Mouse (Mus musculus) granulocyte monocyte progenitor cell, adult 5-6 weeks (primary cell): Measurements from ENCODE around the gene Tenm2. TPM values are rescaled to one million over a fixed set of nuclear protein-coding genes. Genes with fewer than 3 reads are reported as not detected.

Experiments
- ATAC-seq: replicated peaks from 2 replicates; pipeline ENCODE4 v1.8.0; 2016; ENCODE audit warnings: mild to moderate bottlenecking, moderate TSS enrichment, inconsistent platforms; ENCODE audit not compliant: poor library complexity, severe bottlenecking
- total RNA-seq, 2 experiments: library from RNA; stranded (forward) in 1 of 2; stranded (reverse) in 1 of 2; fragments of 200-712, 200-1000 nt in 1 of 2; fragments of >200 nt in 1 of 2; fragmentation: Nextera tagmentation in 1 of 2; gene quantifications; 2 replicates each; pipeline ENCODE4 v1.2.3; 2014 to 2017

Gene Tenm2
- total RNA-seq (2014; fragmentation: Nextera tagmentation) = not detected in 2 replicates
- not detected in 2 replicates for total RNA-seq (2017)

- ATAC-seq = peak; percentile 30
Observed at GRCm38 (mm10) chr11:37235914-37236600, at the start of gene Tenm2. Tenm2 (minus strand) TSS chr11:37235964.

- no peak for ATAC-seq
Observed at GRCm38 (mm10) chr11:37285186-37285585, 49.4 kb upstream of the Tenm2 start.

DNA sequence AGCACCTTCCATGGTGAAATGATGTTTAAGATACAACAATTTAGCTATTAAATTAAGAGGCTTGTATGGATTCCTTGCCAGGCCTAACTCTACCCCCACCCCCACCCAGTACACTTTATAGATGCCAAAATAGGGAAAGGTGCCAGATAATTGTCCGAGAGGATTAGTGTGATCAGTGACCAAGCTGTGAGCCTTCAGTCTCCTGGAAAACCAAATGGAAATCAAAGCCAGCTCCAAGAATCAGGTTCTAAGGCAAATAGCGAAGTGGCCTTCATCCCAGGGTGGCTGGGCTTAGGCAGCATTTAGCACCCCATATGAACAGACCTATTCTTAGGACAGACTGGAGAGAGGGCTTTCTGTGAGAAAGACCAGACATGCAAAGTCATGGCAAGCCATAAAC, 13.0 kb upstream of the Tenm2 start:
- ATAC-seq = no peak

DNA sequence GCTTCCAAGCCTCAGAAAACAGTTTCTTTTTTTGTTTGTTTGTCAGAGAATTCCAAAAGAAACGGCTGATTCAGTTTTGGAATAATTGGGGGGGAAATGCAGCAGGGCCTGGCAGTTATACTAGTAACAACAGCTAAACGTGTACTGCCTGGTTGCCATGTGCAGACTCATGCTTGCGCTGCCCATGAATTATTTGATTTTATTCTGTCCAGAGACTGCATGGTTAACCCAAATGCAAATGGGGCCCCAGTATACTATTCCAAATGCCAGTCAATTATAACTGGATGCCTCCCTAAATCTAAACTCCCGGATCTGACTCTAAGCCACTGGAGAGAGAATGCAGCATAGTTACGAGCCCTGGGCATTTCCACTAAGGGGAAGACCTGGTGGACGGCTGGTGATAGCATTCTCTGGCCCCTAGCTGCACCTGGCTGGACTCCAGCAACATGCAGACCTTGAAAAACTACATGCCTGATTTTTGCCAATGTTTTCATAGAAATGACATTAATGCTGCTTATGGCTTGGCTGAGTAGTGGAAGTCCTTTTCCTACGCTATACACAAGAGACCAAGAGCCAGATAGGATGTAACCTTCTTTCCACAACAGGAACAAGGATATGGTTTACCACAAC, 1.4 kb upstream of the Tenm2 start:
- no peak for ATAC-seq

- no peak for ATAC-seq
Observed at GRCm38 (mm10) chr11:37236601-37237083, 878 bp upstream of the Tenm2 start.

GRCm38 (mm10) chr11:37235021-37235795, 556 bp downstream of the Tenm2 start:
- ATAC-seq = no peak

- no peak for ATAC-seq
Observed at GRCm38 (mm10) chr11:37227404-37227803, 8.4 kb downstream of the Tenm2 start.

DNA sequence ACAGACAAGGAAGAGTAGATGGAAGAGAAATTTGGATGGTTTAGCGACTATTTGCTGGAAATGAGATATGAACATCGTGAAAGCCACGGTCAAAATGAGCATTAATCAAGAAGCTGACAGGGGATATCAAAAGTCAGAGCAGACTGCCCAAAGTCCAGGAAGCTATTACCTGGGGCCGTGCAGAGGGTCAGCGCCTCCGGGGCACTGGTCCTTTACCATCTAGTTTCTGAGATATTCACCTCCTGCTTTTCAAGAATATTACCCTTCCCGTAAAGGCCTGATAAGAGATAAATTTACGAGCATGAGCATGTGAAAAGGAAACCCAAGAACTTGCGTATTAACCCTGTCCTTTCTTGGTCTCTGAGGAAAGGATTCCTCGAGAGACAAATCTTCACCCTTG, 8.8 kb downstream of the Tenm2 start:
- ATAC-seq = no peak

DNA sequence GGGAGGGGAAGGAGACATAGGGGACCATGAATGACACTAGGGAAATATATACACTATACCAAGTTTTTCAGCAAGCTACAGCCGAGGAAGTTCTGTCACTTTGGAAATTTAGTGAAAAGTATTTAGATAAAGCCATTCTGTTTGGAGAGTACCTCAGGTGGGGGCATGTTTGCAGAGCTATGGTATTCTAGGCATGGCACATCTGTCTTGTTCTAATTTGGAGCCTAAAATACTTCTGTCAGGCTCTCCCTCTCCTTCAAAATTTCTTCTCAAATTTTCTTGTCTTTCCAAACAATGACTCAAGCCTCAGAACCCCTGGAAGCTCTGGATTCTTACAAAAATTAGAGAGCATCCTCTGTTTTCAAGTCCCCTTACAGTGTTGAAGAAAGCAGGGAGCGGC, 13.0 kb downstream of the Tenm2 start:
- ATAC-seq = no peak

DNA sequence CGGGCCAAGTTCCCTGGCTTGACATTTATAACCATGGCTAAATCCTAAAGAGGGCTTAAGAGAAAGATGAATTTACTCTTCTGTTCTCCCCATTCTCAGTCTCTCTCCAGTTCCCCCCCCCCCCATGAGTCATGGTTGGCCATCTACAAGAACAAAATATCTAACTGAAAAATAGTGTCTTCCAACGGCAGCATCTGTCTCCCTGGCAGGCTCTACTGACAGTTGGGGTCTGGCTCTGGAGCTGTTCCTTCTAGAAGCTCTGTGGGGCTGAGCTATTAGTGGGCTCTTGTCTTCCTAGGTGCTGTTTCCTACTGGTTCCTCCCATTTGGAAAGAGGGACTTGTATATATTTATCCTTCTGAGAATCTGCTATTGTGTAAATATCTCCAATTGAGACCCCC, 13.7 kb downstream of the Tenm2 start:
- ATAC-seq = no peak

- ATAC-seq = no peak
Observed at GRCm38 (mm10) chr11:37220921-37221320, 14.8 kb downstream of the Tenm2 start.

GRCm38 (mm10) chr11:37186132-37186531, 49.6 kb downstream of the Tenm2 start:
- ATAC-seq = no peak

GRCm38 (mm10) chr11:37177426-37177825, 58.3 kb downstream of the Tenm2 start:
- no peak for ATAC-seq

DNA sequence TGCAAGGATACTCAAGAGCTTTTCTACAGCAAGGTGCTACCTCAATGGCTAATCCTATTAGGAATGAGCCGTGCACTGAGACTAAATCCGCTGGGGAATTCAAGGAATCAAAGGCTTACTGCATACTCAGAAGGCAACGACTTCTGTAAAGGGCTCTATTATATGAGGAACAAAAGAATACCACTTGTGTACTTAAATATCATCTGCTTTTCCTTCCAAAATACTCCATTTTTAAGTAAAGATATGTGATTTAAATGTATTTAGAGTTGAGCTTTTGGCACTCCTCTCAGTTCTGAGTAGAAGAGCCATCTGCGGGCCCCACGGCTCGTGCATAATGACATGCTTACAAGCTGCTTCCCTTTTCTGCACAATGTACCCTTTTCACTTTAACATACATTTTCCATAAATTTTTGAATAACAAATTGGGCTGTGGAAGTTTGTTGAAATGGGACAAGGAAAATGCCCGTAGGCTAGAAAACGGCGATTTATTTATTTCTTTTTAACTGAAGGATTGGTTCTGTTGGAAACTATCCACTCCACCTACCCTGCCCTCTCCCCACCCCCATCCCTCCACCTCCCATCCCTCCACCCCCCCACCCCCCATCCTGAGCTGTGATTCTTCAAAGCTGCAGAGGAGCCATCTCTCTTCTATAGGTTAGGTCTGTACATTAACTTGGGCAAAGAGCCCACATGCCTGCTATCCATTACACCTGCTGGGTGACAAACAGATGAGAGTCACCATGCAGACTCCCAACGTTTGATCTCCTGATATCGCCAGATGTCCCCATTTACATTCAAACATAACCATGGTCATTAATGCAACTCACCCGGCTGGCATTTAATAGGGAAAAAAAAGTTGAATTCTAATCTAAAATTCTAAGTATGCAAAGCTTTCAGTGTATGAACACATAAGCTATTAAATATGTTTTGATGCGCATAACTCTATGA, 81.6 kb downstream of the Tenm2 start:
- ATAC-seq = no peak

GRCm38 (mm10) chr11:37153382-37153781, 82.4 kb downstream of the Tenm2 start:
- ATAC-seq = no peak

GRCm38 (mm10) chr11:37150011-37150410, 85.8 kb downstream of the Tenm2 start:
- no peak for ATAC-seq

GRCm38 (mm10) chr11:37143996-37144395, 91.8 kb downstream of the Tenm2 start:
- no peak for ATAC-seq

DNA sequence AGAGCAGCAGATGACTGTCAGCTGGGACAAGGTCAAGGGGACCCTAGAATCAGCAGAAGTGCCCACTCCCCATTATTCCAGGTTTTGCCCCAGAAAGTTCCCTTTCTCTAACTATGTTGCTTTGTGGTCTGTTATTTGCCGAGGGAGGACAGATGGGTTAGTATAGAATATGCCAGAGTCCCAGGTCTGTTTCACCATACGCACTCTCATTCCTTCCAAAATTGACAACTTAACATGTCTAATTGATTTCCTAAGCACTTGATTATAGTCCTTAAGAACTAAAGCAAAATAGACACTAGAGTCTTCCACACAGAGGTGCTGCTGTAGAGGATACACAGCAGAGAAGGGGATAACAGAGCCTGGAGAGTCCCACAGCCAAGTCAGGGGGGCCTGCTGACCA, 92.3 kb downstream of the Tenm2 start:
- no peak for ATAC-seq

DNA sequence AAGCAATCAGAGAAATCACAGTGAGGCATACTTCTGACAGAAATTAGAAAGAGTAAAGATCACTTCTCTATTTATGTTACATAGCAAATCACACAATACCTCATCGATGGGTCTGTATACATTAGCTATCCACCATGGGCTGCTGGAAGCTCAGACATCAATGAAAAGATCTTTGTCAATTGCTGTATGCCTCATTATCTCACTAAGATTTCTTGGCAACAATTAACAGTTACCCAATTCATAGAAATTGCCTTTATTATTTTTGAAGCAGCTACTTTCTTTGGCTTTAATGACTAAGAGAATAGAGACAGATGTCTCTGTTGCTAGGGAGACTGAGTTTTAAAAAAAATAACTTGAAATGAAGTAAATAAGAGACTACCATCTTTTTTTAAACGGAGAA, 106.9 kb downstream of the Tenm2 start:
- ATAC-seq = no peak

GRCm38 (mm10) chr11:37118058-37118457, 117.7 kb downstream of the Tenm2 start:
- ATAC-seq = no peak
